Mouse (Mus musculus) limb, embryonic 13.5 days (tissue): ENCODE data around the gene Crb3. TPM values are rescaled to one million over a fixed set of nuclear protein-coding genes. Genes with fewer than 3 reads are reported as not detected.

Source experiments
- ATAC-seq: fragments of 200-750 bp; cut with Nextera tagmentation; 2 replicates; pipeline ENCODE4 v1.8.0; 2017; ENCODE audit warnings: low read depth, moderate number of reproducible peaks, moderate TSS enrichment; ENCODE audit not compliant: low FRiP score
- H3K27ac ChIP-seq: fragments of 300-500 bp; sonication (generic); 2 replicates; pipeline ENCODE4 v1.5.1; 2015; ENCODE audit warnings: inconsistent platforms, mild to moderate bottlenecking, moderate library complexity
- H3K27me3 ChIP-seq: fragments of 300-500 bp; sonication (generic); 2 replicates; pipeline ENCODE4 v1.6.1; 2015; ENCODE audit warnings: mild to moderate bottlenecking, inconsistent platforms
- H3K36me3 ChIP-seq: fragments of 300-500 bp; sonication (generic); 2 replicates; pipeline ENCODE4 v1.6.1; 2015; ENCODE audit warnings: inconsistent platforms, mild to moderate bottlenecking, moderate library complexity
- H3K4me1 ChIP-seq: fragments of 300-500 bp; sonication (generic); 2 replicates; pipeline ENCODE4 v1.6.1; 2015; ENCODE audit warnings: inconsistent platforms
- H3K4me2 ChIP-seq: fragments of 300-500 bp; sonication (generic); replicated peaks from 2 replicates; pipeline ENCODE4 v1.6.1; 2015; ENCODE audit warnings: inconsistent platforms, mild to moderate bottlenecking, moderate library complexity
- H3K4me3 ChIP-seq: fragments of 300-500 bp; sonication (generic); 2 replicates; pipeline ENCODE4 v1.5.1; 2015; ENCODE audit warnings: moderate library complexity, mild to moderate bottlenecking, inconsistent platforms
- H3K9ac ChIP-seq: fragments of 300-500 bp; sonication (generic); 2 replicates; pipeline ENCODE4 v1.6.1; 2015; ENCODE audit warnings: mild to moderate bottlenecking, inconsistent platforms
- H3K9me3 ChIP-seq: fragments of 300-500 bp; sonication (generic); 2 replicates; pipeline ENCODE4 v1.6.1; 2016; ENCODE audit warnings: inconsistent platforms
- WGBS: fragments of 180-500 bp; shearing (Covaris S2); methylation state at CpG from one replicate; pipeline ENCODE4 v1.1.7; 2015; 5-methylcytosine and 5-hydroxymethylcytosine counted together
- polyA plus RNA-seq: library from polyadenylated mRNA; unstranded; fragments of >200 nt; fragmentation: Nextera tagmentation; extraction: Ambion mirVana; gene quantifications from 2 replicates; pipeline ENCODE4 v1.2.1, GENCODE M21; 2015

Crb3 gene
- 1.7 and 2.9 TPM in 2 replicates for polyA plus RNA-seq

- Histone ChIP-seq H3K36me3 (peaks cover 8% of the 10 kb centered on the region; the same call in 1 of the 2 replicates), H3K9me3 (no peaks in the 10 kb centered on the region), H3K4me3 (peak within 1 kb of the TSS; percentile 71), H3K9ac (peak within 1 kb of the TSS; percentile 73), H3K4me2 (peak within 1 kb of the TSS; percentile 81), H3K27ac (no peak within 1 kb of the TSS), H3K4me1 (peaks cover 23% of the 10 kb centered on the region), H3K27me3 (peaks cover 50% of the 10 kb centered on the region)
- 1% methylated on average over 17 of the region's 22 CpGs for WGBS
- ATAC-seq = no peak
These were observed at the start of gene Crb3 for GRCm38 (mm10) chr17:57058891-57059485. Crb3 (plus strand) TSS chr17:57059105.

GRCm38 (mm10) chr17:57010911-57011235 is 48.0 kb upstream of the Crb3 start:
- peak; percentile 41 for ATAC-seq
- WGBS = under 1% methylated on average over 19 of the region's 19 CpGs

GRCm38 (mm10) chr17:57011236-57012141 is 47.4 kb upstream of the Crb3 start, which contains the start of the genes Gtf2f1 and Gm17949:
Gtf2f1 (minus strand) TSS chr17:57011288.
Gm17949 (plus strand) TSS chr17:57011469.
- peak; percentile 96 for ATAC-seq
- H3K4me3 ChIP-seq = peak within 1 kb of the TSS; percentile 78
- WGBS = under 1% methylated on average over 51 of the region's 51 CpGs

More at GRCm38 (mm10) chr17:57010911-57011235, 48.0 kb upstream of the Crb3 start:
- Histone ChIP-seq H3K4me3 (peak overlapping the region; percentile 78), H3K9me3 (no peaks in the 10 kb centered on the region), H3K4me1 (peaks cover 19% of the 10 kb centered on the region), H3K9ac (peak overlapping the region; percentile 79), H3K27me3 (no peaks in the 10 kb centered on the region), H3K4me2 (peak overlapping the region; percentile 93), H3K36me3 (peaks cover 34% of the 10 kb centered on the region), H3K27ac (peak overlapping the region; percentile 52; the same call in 1 of the 2 replicates)

GRCm38 (mm10) chr17:57012245-57012795 is 46.6 kb upstream of the Crb3 start:
- H3K27ac ChIP-seq = peak overlapping the region; percentile 94
- ATAC-seq = no peak

More at GRCm38 (mm10) chr17:57011236-57012141, 47.4 kb upstream of the Crb3 start, which contains the start of the genes Gtf2f1 and Gm17949:
- Histone ChIP-seq H3K9me3 (no peaks in the 10 kb centered on the region), H3K27me3 (no peaks in the 10 kb centered on the region), H3K36me3 (peaks cover 28% of the 10 kb centered on the region), H3K27ac (peak within 1 kb of the TSS; percentile 94), H3K4me2 (peak within 1 kb of the TSS; percentile 93), H3K9ac (peak within 1 kb of the TSS; percentile 81), H3K4me1 (peaks cover 19% of the 10 kb centered on the region)

GRCm38 (mm10) chr17:57019693-57020092 is 39.2 kb upstream of the Crb3 start:
- Histone ChIP-seq H3K27ac (no peak overlapping the region), H3K4me1 (no peaks in the 10 kb centered on the region), H3K36me3 (peaks cover 55% of the 10 kb centered on the region), H3K9ac (no peak overlapping the region), H3K27me3 (no peaks in the 10 kb centered on the region), H3K4me3 (no peak overlapping the region), H3K9me3 (no peaks in the 10 kb centered on the region; the same call in 1 of the 2 replicates), H3K4me2 (no peak overlapping the region)
- WGBS = 90% methylated on average over 2 of the region's 2 CpGs
- no peak for ATAC-seq

More at GRCm38 (mm10) chr17:57012245-57012795, 46.6 kb upstream of the Crb3 start:
- peaks cover 19% of the 10 kb centered on the region for H3K4me1 ChIP-seq
- peaks cover 20% of the 10 kb centered on the region for H3K36me3 ChIP-seq
- peak overlapping the region; percentile 78 for H3K4me3 ChIP-seq
- no peaks in the 10 kb centered on the region for H3K27me3 ChIP-seq
- peak overlapping the region; percentile 81; the same call in 1 of the 2 replicates for H3K9ac ChIP-seq
- no peaks in the 10 kb centered on the region for H3K9me3 ChIP-seq
- 71% methylated on average over 13 of the region's 13 CpGs for WGBS
- peak overlapping the region; percentile 93 for H3K4me2 ChIP-seq

- Histone ChIP-seq H3K4me1 (no peaks in the 10 kb centered on the region), H3K9me3 (no peaks in the 10 kb centered on the region; the same call in 1 of the 2 replicates), H3K27ac (no peak overlapping the region), H3K4me2 (no peak overlapping the region), H3K9ac (no peak overlapping the region), H3K36me3 (peaks cover 68% of the 10 kb centered on the region), H3K27me3 (no peaks in the 10 kb centered on the region), H3K4me3 (no peak overlapping the region)
- no peak for ATAC-seq
- WGBS = 89% methylated on average over 5 of the region's 5 CpGs
These were observed 37.9 kb upstream of the Crb3 start for GRCm38 (mm10) chr17:57020960-57021359.

- WGBS = 90% methylated on average over 4 of the region's 4 CpGs
- H3K36me3 ChIP-seq = peaks cover 66% of the 10 kb centered on the region
These were observed 31.4 kb upstream of the Crb3 start for GRCm38 (mm10) chr17:57027471-57027870.

GRCm38 (mm10) chr17:57029691-57030090 is 29.2 kb upstream of the Crb3 start:
- peak overlapping the region; percentile 87 for H3K4me2 ChIP-seq
- no peaks in the 10 kb centered on the region for H3K27me3 ChIP-seq
- peaks cover 21% of the 10 kb centered on the region for H3K4me1 ChIP-seq
- H3K9ac ChIP-seq = peak overlapping the region; percentile 99
- no peak overlapping the region for H3K27ac ChIP-seq
- peak overlapping the region; percentile 91 for H3K4me3 ChIP-seq
- H3K9me3 ChIP-seq = no peaks in the 10 kb centered on the region
- no peak for ATAC-seq
- peaks cover 44% of the 10 kb centered on the region for H3K36me3 ChIP-seq
- 38% methylated on average over 8 of the region's 8 CpGs for WGBS

More at GRCm38 (mm10) chr17:57027471-57027870, 31.4 kb upstream of the Crb3 start:
- Histone ChIP-seq H3K4me1 (peaks cover 19% of the 10 kb centered on the region), H3K27ac (no peak overlapping the region), H3K4me3 (no peak overlapping the region), H3K9ac (no peak overlapping the region), H3K4me2 (no peak overlapping the region), H3K9me3 (no peaks in the 10 kb centered on the region), H3K27me3 (no peaks in the 10 kb centered on the region)
- no peak for ATAC-seq

GRCm38 (mm10) chr17:57030931-57031660 is 27.8 kb upstream of the Crb3 start, which contains the start of gene Khsrp:
Khsrp (minus strand) TSS chr17:57031522.
- Histone ChIP-seq H3K9me3 (no peaks in the 10 kb centered on the region), H3K9ac (peak within 1 kb of the TSS; percentile 99), H3K36me3 (peaks cover 30% of the 10 kb centered on the region), H3K4me2 (peak within 1 kb of the TSS; percentile 87), H3K27ac (peak within 1 kb of the TSS; percentile 91), H3K4me3 (peak within 1 kb of the TSS; percentile 91), H3K4me1 (peaks cover 21% of the 10 kb centered on the region), H3K27me3 (no peaks in the 10 kb centered on the region)
- no peak for ATAC-seq
- under 1% methylated on average over 79 of the region's 99 CpGs for WGBS

GRCm38 (mm10) chr17:57031661-57032420 is 27.1 kb upstream of the Crb3 start:
- Histone ChIP-seq H3K36me3 (peaks cover 23% of the 10 kb centered on the region), H3K27ac (peak overlapping the region; percentile 85), H3K9me3 (no peaks in the 10 kb centered on the region), H3K4me2 (peak overlapping the region; percentile 70), H3K9ac (peak overlapping the region; percentile 65), H3K4me3 (peak overlapping the region; percentile 91), H3K27me3 (0 out of 2 replicates have a peak, but pooled peaks cover under 1% of the 10 kb centered on the region), H3K4me1 (peaks cover 21% of the 10 kb centered on the region)
- WGBS = under 1% methylated on average over 38 of the region's 38 CpGs
- ATAC-seq = peak; percentile 98
